Mouse (Mus musculus) gastrocnemius, adult 8-10 months (tissue): ENCODE results near the gene Bex3. TPM values are rescaled to one million over a fixed set of nuclear protein-coding genes. Genes with fewer than 3 reads are reported as not detected.
"Not testable (repeated sequence)": the region's sequence is repeated elsewhere in the genome, so short reads cannot be mapped to it uniquely, and the experiment has no call there.

Experiments
- DNase-seq, 2 experiments: peaks; one replicate each; pipeline ENCODE4 v3.0.0; 2022; ENCODE audit warnings: low spot score in 2 of 2
- total RNA-seq, 4 experiments: library from RNA; stranded (reverse); gene quantifications; 2 replicates each; pipeline ENCODE4 v1.2.4; 2022

Gene Bex3
- total RNA-seq: 1 to 10 TPM; 1.0 to 2.0 (median 1.7) TPM

DNA sequence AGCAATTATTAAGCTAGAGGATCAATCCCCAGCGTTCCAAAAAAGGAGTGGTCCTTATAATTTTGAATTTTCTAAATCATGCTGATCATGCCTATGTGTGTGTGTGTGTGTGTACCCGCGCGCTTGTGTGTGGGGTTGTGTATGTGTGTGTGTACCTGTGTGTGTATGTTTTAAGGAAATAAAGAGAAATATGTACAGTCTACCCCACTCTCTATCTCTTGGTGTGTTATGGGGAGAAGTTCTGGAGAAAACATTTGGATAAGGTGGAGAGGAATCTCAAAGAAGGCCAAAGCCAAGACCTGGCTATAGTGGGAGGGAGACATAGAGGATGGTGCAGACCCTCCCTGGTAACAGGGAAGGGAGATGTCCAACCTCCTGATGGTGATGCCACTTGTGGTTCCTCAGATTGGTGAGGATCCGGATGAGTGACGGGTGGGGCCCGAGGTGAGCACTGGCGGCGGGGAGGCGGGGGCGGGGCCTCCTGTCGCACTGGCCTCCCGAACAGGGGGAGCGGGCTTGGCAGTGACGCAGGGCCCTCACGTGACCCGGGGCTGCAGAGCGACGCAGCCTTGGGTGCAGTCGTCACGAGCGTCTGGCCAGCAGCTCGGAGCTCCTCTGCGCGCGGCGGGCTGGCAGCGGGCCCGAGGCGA, at the start of gene Bex3:
Gene Bex3, plus strand, starts transcription at position 511 of the 650 bp plus-strand sequence.
- not testable (repeated sequence) for DNase-seq

DNA sequence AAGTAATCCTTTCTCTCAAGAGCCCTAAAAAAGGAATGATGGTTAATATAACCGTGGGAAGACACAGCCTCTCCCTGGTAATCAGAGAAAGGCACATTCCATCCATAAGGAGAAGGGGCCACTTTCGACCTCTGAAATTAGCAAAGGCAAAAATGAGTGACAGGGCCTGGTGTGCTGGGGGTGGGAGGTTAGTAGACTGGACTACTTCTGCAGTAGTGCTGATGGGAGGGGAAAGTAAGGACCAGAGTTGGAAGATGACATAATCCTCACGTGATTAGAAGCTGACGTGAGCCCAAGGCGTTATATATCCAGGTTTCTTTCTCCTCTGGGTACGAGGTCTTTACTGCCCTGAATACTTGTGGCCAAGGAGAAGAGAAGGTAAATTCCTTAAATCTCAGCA, 46.3 kb upstream of the Bex3 start:
- DNase-seq: no peak

DNA sequence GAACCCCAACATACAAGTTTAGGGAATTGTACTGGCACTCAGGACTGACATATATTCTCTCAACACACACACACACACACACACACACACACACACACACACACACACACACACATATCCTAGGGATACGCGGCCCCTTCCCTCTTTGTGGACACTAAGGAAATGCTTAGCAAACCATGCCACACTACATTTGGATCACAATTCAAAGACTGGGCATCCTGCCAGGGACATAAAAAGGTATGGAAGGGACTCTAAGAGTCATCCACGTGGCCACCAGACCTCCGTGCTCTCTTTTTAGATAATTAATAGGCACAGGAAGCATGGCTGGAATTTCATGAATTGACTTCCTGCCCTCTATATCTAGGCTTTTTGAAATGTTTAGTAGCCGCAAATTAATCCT, 42.3 kb upstream of the Bex3 start:
- DNase-seq: no peak

DNA sequence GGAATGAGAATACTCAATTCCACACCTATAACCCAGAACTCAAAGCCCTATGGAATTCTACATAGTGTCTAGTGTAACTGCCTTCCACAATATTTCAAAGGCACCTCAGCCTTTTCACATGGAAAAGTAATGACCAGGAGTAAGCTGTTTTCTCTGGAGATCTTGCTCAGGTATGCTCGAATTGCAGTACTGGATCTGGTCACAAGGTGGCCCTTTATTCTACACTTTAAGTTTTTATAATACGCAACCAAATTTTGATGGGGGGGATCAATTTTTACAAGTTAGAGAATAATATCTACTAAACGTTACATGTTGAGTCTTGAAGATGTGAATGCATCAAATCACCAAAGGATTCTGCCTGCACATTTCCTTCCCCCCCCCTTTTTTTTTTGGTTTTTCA, 31.9 kb upstream of the Bex3 start:
- DNase-seq: no peak

DNA sequence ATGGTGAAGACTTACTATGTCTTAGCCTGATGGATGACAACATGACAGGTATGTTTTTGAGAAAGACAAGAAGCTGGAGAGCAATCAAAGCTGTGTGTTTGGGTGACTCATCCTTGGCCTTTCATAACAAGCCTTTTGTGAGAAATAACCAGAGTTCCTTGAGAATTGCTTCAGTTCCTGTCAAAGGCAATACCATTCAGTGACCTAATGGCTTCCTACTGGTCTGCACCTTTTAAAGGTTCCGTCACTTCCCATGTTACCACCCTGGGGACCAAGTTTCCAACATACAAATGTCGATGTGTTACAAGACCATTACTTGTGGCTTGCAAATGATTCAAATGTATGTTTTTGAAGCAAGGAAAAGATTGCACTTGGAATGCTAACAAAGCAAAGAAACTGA, 26.9 kb upstream of the Bex3 start:
- no peak for DNase-seq

DNA sequence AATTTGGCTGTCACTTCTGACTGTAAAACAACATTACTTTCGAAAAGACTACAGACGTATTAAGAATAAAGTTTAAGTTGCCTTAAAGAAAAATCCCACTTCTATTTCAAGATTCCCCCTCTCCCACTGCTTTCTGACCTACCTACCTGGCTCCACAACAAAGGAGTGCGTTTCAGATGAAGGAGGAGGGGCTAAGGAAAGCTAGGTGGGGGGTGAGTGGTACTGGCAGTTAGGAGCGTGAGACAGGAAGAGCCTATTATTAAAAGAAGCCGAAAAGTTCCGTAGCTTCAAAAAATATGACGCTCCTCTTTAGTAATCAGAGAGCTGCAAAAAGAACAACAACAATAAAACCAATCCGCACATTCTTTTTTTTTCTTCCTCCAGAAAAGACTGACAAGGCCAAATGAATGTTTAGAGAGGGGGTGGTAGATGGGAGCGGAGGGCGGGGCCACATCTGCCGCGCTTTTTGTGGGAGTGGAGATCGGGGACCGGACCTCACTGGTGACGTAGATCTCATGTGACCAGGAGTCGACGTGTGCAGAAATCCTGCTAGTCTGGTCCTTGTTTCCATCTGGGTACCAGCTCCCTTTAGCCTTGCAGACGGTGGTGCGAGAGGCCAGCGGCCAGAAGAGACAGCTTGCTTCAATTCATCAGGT, 25.4 kb upstream of the Bex3 start, which contains the start of gene Tceal9:
Gene Tceal9, plus strand, starts transcription at position 506 of the 656 bp plus-strand sequence.
- peak; percentile 20 to 28 for DNase-seq

DNA sequence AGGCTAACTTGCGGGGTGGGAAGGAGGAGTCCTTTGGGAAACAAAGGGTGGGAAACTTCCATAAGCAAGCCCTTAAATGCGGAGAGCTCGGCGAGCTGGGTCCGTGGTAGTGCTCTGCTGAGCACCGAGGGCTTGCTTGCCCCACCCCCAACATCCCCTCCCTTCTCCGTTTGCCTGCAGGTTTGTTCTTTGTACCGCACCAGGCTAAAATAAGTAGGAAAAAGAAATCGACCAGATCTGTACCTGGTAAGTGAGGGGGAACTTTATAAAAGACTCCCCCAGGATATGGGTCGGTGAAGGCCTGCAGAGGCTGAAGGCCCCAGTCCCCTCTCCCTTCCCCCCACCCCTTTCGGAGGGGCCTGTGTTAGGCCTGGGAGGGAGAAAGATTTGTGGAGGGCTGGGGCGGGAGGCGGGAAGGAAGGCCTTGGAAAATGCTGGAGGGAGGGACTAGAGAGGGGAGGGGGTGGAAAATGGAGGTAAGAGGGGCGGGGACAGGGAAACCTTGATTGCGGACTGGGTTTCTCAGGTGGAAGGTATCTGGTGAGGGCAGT, 24.5 kb upstream of the Bex3 start:
- DNase-seq: no peak

DNA sequence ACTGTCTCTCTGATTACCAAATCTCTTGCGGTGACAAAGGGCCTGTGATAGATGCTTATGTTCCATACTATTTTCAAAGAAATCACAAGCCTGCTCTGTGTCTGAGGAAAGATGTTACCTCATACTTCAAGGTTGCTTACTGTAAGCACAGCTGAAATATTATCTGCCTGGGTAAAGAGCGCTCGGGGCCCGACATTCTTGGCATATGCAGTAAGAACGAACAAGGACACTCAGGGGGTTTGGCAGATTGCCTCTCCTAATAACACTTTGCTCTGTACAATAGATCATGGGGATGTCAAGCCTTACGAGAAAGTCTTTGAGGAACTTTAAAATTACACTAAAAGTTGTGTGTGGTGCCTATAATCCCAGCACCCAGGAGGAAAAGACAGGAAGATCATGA, 21.2 kb upstream of the Bex3 start:
- no peak for DNase-seq

DNA sequence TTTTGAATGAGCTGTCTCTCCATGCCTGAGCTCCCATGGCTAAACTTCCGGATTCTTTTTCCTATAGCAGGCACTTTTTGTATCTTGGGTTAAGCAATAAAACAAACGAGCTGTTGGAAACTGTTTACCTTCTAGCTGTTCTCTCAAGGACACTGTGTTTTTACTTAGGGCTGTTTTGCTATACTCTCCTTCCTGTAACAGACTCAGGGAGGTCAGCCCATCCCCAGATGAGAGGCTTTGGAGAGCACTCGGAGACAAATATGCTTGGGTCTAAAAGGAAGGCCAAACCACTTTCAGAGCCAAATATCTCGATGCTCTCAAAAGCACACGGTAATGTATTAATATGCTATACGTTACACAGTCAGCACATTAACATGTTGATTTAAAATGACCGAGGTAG, 20.4 kb upstream of the Bex3 start:
- DNase-seq: no peak

DNA sequence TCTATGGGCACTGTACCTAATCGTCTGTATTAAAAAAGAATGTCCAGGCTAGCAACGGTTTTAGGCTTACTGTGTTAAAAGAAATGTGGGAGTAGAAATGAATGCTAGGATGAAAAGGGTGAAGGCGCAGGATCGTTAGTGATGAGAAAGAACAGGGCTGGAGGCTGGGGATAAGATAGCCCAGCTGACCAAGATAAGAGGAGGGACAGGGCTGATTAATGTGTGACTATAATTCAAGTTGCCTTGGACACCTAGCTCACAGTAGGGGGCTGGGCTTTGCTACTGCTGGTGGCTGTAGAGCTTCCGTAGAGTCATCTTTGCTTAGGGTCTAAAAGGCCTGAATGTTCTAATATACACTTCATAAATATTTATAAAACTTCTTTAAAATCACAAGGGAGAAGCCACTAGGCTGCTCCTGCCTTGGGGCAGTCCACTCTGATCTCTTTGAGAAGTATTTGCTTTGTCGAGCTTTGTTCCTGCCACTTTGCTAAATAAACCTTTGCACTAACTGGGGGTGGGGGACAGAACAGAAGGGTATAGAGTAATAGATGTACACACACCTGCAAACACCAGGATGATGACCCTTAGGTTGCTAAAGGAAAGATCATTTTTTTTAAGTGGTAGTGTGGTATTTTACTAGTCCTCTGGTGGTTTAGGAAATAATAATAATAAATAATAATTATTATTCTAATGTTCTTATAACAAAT, 17.9 kb upstream of the Bex3 start:
- no peak for DNase-seq

DNA sequence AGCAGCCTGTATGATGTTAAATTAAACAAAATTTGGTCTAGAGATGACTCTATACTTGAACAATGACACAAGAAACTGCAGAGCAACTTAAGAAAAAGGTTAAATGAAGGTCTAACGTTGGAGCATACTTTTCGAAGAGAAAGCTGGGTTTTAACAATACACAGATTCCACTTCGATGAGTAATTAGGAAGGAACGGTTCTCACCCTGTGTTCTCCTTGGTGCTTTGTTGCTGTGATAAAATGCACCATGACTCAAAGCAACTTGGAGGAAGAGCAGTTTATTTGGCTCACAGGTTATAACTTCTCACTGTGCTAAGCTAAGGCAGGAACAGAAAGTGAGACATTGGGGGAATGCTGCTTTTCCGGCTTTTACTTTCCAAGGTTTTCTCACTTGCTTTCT, 2.3 kb upstream of the Bex3 start:
- no peak for DNase-seq

DNA sequence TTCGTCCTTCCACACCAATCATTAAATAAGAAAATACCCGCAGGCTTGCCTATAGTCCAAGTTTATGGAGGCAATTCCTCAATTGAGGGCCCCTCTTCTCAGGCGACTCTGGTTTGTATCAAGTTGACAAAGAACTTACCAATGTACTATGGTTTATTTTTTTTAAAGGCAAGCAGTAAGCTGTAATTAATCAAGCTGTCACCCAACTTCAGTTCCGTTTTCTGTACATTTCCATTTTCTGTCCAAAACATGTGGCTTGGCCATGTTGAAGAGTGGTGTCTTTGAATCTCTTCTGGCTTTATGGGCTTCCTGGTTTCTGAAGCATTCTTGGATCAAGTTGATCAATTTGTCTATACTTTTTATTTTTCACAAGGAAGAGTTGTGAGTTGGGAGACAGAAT, 1.9 kb upstream of the Bex3 start:
- DNase-seq: no peak

DNA sequence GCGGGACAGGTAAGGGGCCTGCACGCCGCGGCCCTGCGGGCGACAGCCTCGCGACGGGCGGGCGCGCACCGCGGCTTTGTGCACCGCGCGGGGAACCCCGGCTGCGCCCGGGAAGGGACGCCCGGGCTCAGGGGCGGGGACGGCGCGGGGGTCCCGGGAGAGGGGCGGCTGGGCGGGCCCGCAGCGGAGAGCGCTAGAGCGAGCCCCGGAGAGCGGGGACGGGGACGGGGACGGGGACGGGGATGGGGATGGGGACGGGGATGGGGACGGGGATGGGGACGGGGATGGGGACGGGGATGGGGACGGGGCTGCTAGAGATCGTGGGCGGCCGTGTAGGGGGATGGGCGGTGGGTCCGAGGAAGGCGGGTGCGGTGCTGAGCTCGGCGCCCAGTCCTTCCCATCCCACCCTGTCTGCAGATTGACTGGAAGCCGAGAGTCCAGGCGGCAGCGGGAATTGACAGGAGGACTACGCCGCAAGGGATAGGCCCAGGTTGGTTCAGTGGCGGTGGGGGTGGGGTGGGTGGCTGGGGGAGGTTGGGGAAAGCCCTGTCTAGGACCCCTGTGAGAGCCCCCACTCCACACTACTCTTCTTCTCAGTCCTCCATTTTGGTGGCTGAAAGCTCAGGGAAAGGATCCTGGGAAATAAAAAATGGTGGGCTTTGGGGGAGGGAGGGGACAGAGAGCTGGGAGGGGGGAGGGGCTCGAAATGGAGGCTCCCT, 499 bp downstream of the Bex3 start:
- DNase-seq: not testable (repeated sequence)

DNA sequence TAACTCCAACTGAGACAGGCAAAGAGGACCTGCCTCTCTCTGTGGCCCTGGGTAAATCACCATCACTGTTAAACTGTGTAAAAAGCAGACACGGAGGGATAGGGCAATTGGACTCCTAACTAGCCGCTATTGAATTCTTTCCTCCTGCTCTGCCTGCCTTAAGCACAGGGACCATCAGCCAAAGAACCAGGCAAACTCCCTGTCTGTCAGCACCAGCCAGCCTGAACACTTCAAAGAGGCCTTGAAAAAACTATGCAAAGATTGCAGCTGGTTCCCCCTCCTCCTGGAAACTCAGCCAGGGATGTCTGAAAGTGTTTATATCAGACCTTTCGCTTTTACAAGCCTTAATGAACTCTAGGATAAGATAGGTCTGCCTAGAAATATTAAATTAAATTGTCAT, 4.5 kb downstream of the Bex3 start:
- DNase-seq: no peak

DNA sequence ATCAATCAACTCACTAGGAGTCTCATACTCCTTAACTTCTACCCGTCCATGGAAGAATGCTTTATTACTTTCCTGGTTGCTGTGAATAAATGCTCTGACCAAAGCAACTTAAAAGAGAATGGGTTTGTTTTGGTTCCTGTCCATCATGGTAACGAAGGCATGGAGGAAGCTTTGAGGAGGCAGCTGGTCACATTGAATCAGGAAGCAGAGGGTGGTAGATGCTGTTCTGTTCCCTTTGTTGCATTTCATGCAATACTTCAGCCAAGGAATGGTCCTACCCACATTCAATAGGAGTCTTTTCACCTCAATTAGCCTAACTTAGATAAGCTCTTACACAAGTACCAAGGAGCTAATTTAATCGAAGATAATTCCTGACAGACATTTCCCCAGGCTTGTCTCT, 5.3 kb downstream of the Bex3 start:
- no peak for DNase-seq

DNA sequence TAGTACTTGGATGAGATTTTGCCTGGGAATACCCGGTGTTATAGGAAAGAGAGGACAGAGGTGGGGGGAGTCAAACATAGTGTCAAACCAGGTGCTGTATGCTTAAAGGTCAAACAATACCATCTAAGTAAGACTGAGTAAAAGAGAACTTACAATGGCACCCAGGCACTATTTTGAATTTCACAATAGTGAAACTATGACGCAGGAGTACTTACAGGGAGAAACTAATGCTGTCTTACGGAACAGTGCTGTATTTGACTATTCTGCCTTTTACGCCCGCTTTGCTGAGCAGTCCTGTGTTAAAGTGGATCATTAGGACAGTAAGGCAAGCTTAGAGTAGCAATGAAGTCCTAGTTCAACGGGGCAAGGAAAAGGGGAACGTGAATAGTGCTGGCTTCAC, 7.5 kb downstream of the Bex3 start:
- DNase-seq: no peak

DNA sequence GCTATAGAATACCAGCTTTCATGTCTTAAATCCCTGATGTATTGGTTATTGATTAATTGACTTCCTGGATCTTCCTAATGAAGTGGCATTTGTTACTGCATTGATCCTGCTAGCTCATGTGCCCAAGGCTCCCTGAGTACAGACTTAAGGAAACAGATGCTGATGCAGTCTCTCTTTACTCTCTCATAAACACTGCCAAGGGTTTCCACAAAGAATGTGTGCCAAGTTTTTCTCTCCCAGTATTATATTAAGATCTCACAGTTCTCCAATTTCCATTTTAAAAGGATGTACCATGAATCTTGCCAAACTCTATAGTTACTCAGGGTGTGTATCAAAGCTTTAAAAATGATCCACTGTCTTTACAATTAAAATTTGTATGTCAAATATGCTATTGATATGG, 8.3 kb downstream of the Bex3 start:
- DNase-seq: no peak

DNA sequence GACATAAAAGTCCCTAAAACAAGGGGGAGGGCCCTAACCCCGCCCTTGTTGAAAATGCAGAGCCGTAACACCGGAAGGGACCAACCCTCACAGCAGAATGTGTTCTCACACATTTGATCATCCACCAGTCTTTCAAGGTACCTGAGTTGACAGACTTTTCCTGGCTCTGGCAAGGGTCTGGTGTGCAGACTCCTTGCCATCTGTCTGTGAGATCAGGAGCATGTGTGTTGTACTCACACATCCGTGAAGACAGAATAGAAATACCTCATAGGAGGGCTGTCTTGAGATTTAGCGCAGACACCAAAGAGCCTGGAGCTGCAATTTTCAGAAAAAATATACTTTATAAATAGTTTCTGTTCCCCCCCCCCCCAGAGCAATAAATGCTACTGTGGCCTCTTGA, 9.4 kb downstream of the Bex3 start:
- no peak for DNase-seq

DNA sequence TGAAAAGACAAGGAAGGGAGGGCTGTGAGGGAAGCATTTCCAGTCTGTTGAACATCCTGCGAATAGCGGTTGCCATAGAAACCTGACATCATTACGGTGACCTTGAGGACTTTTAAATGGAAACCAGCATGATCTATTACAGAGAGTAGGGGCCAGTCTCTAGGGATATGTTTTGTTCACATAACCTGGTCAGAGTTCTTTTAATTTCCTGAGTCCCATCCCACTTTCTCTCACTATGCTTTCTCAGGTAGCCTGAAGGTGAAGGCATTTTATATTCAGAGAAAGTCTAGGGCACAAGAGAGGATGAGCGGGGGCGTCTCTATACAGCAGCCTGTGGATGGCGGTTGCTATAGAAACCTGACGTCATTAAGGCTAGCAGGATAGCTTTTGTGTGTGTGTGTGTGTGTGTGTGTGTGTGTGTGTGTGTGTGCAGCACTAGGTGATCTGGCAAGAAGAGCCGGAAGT, 20.8 kb downstream of the Bex3 start:
- DNase-seq: no peak

DNA sequence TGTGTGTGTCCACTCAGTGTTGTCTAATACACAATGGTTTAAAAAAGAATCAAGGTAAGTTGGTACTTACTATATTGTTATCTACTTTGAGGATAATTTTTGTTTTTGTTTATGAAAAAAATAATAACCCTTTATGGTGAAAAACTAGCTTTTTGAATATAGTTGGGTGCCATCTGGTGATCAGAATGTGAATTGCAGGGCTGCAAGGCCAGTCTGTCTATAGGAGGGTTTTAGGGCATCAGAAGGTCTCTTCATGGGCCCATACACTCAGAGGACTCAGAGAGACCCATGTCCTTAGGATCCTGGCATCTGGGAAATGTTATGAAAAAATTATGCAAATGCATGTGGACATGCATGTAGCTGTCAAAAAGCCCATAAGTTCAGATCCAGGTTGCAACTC, 34.2 kb downstream of the Bex3 start:
- DNase-seq: no peak

DNA sequence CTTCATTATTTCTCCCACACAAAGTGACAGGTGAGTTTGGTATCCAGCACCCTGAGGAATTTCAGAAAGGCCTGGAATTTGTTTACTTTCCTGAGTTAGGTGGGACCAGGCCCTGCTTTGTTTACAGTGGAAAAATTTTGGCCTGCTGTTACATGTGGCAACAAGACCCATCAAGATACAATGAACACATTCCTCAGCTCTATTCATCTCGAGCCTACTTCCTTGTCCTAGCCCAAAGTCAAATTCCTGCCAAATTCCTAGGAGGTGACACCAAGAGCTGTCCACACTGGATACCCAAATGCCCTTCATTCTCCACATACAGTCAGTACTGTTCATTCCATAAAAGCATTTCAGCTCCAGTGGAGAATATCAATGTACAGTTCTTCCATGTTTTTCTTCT, 36.1 kb downstream of the Bex3 start:
- DNase-seq: no peak

DNA sequence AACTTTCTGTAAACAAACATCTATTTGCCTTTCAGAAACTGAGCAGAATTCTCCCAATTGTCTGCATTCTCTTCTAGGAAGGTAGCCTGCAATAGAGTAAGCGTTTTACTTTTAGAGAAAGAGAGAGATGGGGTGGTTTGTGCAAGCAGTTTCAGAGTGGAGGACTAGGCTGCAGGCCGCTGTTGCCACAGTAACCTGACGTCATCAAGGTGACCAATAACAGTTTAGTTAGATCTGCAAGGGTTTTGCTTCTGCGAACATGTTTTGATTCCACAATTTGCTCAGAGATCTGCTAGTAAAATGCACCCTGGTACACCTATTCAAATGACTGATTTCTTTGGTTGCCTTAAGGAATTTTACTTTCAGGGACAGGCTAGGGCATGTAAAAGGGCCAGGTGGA, 43.2 kb downstream of the Bex3 start:
- DNase-seq: no peak
